Mouse (Mus musculus) lung, adult 2 months (tissue): Measurements from ENCODE around the gene Anxa6.

Experiments used
- CTCF ChIP-seq: fragments of 200-500 bp; IDR thresholded peaks from 2 replicates; pipeline ENCODE4 v1.5.1; 2011; ENCODE audit warnings: mild to moderate bottlenecking, low read length, control low read depth; ENCODE audit not compliant: insufficient read depth
- POLR2A ChIP-seq: fragments of 200-500 bp; IDR thresholded peaks from 2 replicates; pipeline ENCODE4 v1.6.1; 2011; ENCODE audit warnings: low read depth, mild to moderate bottlenecking, control low read depth, low read length, borderline replicate concordance; ENCODE audit errors: extremely low read depth

DNA sequence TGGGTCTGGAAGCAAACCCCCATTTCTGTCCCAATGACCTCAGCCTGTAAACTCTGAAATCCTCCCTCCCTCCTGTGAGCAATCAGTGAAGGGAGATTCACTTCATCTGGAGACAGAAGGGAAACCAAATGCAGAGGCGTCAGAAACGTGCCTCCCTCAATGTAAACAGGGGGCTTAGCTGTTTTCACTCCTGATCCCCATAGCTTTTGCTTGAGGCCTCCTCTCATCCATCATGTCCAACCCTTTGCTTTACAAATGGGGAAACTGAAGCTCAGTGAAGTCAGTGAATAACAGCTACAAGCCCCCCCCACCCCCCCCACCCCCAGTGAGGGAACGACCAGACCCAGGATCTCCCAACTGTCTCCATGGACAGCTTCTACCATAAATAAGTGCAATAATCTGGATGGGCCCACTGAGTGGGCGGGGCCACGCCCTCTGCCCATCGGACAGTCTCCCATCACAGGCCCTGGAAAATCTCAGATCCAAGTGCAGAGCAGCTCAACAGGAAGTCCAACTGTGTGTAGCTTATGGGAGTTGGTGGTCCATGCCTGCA is 55.8 kb downstream of the Anxa6 start:
- TF ChIP-seq POLR2A (no peak), CTCF (no peak)
